Mouse (Mus musculus) embryonic facial prominence, embryonic 15.5 days (tissue): ENCODE data around the gene Mypn. TPM values are rescaled to one million over a fixed set of nuclear protein-coding genes. Genes with fewer than 3 reads are reported as not detected.

Experiments
- ATAC-seq: fragments of 200-750 bp; cut with Nextera tagmentation; 2 replicates; pipeline ENCODE4 v1.8.0; 2017; ENCODE audit warnings: low read depth, moderate TSS enrichment; ENCODE audit not compliant: insufficient number of reproducible peaks, low FRiP score, low TSS enrichment
- H3K27ac ChIP-seq: fragments of 300-500 bp; sonication (generic); replicated peaks from 2 replicates; pipeline ENCODE4 v1.5.1; 2015; ENCODE audit warnings: mild to moderate bottlenecking, inconsistent platforms
- H3K27me3 ChIP-seq: fragments of 300-500 bp; sonication (generic); 2 replicates; pipeline ENCODE4 v1.6.1; 2015; ENCODE audit warnings: inconsistent platforms
- H3K36me3 ChIP-seq: fragments of 300-500 bp; sonication (generic); 2 replicates; pipeline ENCODE4 v1.6.1; 2015; ENCODE audit warnings: mild to moderate bottlenecking, inconsistent platforms
- H3K4me1 ChIP-seq: fragments of 300-500 bp; sonication (generic); 2 replicates; pipeline ENCODE4 v1.6.1; 2015; ENCODE audit warnings: inconsistent platforms
- H3K4me2 ChIP-seq: fragments of 300-500 bp; sonication (generic); replicated peaks from 2 replicates; pipeline ENCODE4 v1.6.1; 2015; ENCODE audit warnings: mild to moderate bottlenecking, inconsistent platforms
- H3K4me3 ChIP-seq: fragments of 300-500 bp; sonication (generic); replicated peaks from 2 replicates; pipeline ENCODE4 v1.5.1; 2015; ENCODE audit warnings: mild to moderate bottlenecking, inconsistent platforms
- H3K9ac ChIP-seq: fragments of 300-500 bp; sonication (generic); 2 replicates; pipeline ENCODE4 v1.6.1; 2015; ENCODE audit warnings: inconsistent platforms
- H3K9me3 ChIP-seq: fragments of 300-500 bp; sonication (generic); replicated peaks from 2 replicates; pipeline ENCODE4 v1.6.1; 2016; ENCODE audit warnings: inconsistent platforms
- WGBS: fragments of 180-500 bp; shearing (Covaris S2); methylation state at CpG from one replicate; pipeline ENCODE4 v1.1.7; 2015; 5-methylcytosine and 5-hydroxymethylcytosine counted together
- polyA plus RNA-seq: library from polyadenylated mRNA; unstranded; fragments of >200 nt; fragmentation: Nextera tagmentation; extraction: Ambion mirVana; gene quantifications from 2 replicates; pipeline ENCODE4 v1.2.1, GENCODE M21; 2015

The Mypn gene
- polyA plus RNA-seq, 1 experiment from 2014 or later: 4.1 TPM

DNA sequence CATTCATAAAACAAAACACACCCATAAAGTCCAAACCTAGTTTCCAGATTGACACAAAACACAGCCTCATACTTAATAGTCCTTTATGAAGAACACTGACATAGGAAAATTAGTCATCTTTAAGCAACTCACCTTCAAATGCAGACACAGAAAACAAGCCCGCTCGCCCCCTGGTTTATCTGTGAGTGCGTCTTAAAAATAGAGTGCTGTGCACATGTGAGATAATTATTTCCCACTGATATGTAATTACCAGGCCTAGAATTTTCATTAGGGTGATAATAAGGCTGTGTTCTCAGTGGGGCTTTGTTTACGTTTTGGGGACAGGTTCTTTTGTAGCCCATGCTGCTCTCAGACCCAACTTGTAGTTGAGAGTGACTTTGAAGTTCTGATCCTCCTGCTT is 4.7 kb downstream of the Mypn start:
- Histone ChIP-seq H3K27ac (no peak overlapping the region), H3K9me3 (no peaks in the 10 kb centered on the region), H3K27me3 (no peaks in the 10 kb centered on the region), H3K36me3 (no peaks in the 10 kb centered on the region), H3K4me2 (no peak overlapping the region), H3K4me1 (no peaks in the 10 kb centered on the region), H3K4me3 (no peak overlapping the region), H3K9ac (no peak overlapping the region)
- no peak for ATAC-seq
- 81% methylated on average over 4 of the region's 4 CpGs for WGBS

- H3K27ac ChIP-seq: no peak overlapping the region
- no peaks in the 10 kb centered on the region for H3K9me3 ChIP-seq
- no peak overlapping the region for H3K4me3 ChIP-seq
- ATAC-seq: no peak
- no peaks in the 10 kb centered on the region for H3K4me1 ChIP-seq
- WGBS: 82% methylated on average over 14 of the region's 14 CpGs
- H3K27me3 ChIP-seq: no peaks in the 10 kb centered on the region
- no peaks in the 10 kb centered on the region for H3K36me3 ChIP-seq
- H3K9ac ChIP-seq: no peak overlapping the region
- H3K4me2 ChIP-seq: no peak overlapping the region
These were observed 11.0 kb downstream of the Mypn start for GRCm38 (mm10) chr10:63192736-63193135.

GRCm38 (mm10) chr10:63192276-63192675 is 11.5 kb downstream of the Mypn start:
- ATAC-seq: no peak
- H3K4me2 ChIP-seq: no peak overlapping the region
- WGBS: 65% methylated on average over 18 of the region's 18 CpGs

GRCm38 (mm10) chr10:63184451-63184850 is 19.3 kb downstream of the Mypn start:
- WGBS: 67% methylated on average over 4 of the region's 4 CpGs
- H3K4me1 ChIP-seq: no peaks in the 10 kb centered on the region
- no peak for ATAC-seq

More at GRCm38 (mm10) chr10:63192276-63192675, 11.5 kb downstream of the Mypn start:
- Histone ChIP-seq H3K4me1 (no peaks in the 10 kb centered on the region), H3K36me3 (no peaks in the 10 kb centered on the region), H3K9me3 (no peaks in the 10 kb centered on the region), H3K27ac (no peak overlapping the region), H3K27me3 (no peaks in the 10 kb centered on the region), H3K9ac (no peak overlapping the region), H3K4me3 (no peak overlapping the region)

GRCm38 (mm10) chr10:63182177-63182768 is 21.5 kb downstream of the Mypn start:
- Histone ChIP-seq H3K9ac (no peak overlapping the region), H3K9me3 (no peaks in the 10 kb centered on the region), H3K4me2 (no peak overlapping the region), H3K27ac (no peak overlapping the region), H3K4me3 (no peak overlapping the region), H3K27me3 (no peaks in the 10 kb centered on the region), H3K4me1 (peaks cover 4% of the 10 kb centered on the region; the same call in 1 of the 2 replicates), H3K36me3 (no peaks in the 10 kb centered on the region)
- 73% methylated on average over 5 of the region's 5 CpGs for WGBS
- ATAC-seq: no peak

More at GRCm38 (mm10) chr10:63184451-63184850, 19.3 kb downstream of the Mypn start:
- no peak overlapping the region for H3K4me2 ChIP-seq
- no peak overlapping the region for H3K4me3 ChIP-seq
- no peak overlapping the region for H3K27ac ChIP-seq
- no peaks in the 10 kb centered on the region for H3K36me3 ChIP-seq
- no peaks in the 10 kb centered on the region for H3K27me3 ChIP-seq
- no peak overlapping the region for H3K9ac ChIP-seq
- no peaks in the 10 kb centered on the region for H3K9me3 ChIP-seq

DNA sequence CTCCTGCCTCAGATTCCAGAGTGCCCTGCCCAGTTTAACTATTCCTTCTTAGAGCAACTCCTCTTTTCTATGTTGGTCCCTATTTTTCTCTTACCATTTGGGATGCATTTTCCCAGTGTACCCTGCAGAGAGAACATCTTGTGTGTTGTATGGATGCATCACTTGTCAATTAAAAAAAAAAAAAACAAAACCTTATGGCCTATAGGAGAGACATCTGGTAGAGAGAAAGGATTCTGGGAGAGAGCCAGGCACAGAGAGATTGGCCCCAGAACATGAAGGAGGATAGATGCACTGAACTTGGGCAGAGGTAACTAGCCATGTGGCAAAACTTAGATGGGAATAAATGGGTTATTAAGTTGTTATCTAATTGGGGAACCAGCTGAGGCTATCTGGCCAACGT is 22.6 kb downstream of the Mypn start:
- no peak overlapping the region for H3K9ac ChIP-seq

DNA sequence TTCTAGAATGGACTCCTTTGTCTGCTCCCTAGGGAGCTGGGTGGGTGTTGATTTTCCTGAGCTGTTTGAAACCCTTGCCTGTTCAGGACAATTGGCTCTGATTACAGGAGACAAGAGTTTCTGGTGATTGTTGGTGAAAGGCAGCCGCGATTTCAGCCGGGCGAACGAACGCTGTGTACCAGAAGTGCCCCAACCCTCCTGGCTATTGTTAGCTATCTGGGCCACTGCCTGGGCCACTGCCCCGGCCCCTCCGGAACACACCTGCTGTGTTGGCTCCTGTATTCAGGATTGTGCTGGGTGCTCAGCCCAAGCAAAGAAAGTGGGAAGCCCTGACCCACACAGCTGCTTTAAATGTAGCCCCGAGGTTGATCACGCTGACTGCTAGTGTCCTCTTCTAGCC is 24.2 kb downstream of the Mypn start:
- H3K9me3 ChIP-seq: no peaks in the 10 kb centered on the region
- H3K4me3 ChIP-seq: no peak overlapping the region
- H3K27me3 ChIP-seq: no peaks in the 10 kb centered on the region
- no peak for ATAC-seq
- H3K36me3 ChIP-seq: no peaks in the 10 kb centered on the region
- no peak overlapping the region for H3K27ac ChIP-seq
- H3K9ac ChIP-seq: no peak overlapping the region
- no peak overlapping the region for H3K4me2 ChIP-seq
- H3K4me1 ChIP-seq: peaks cover 4% of the 10 kb centered on the region; the same call in 1 of the 2 replicates
- 68% methylated on average over 10 of the region's 10 CpGs for WGBS

More for the DNA sequence above, 22.6 kb downstream of the Mypn start:
- ATAC-seq: no peak
- Histone ChIP-seq H3K9me3 (no peaks in the 10 kb centered on the region), H3K36me3 (no peaks in the 10 kb centered on the region), H3K4me3 (no peak overlapping the region), H3K27ac (no peak overlapping the region), H3K27me3 (no peaks in the 10 kb centered on the region), H3K4me1 (peaks cover 4% of the 10 kb centered on the region; the same call in 1 of the 2 replicates), H3K4me2 (no peak overlapping the region)
- 62% methylated on average over 1 of the region's 1 CpGs for WGBS

GRCm38 (mm10) chr10:63178318-63178717 is 25.4 kb downstream of the Mypn start:
- 88% methylated on average over 2 of the region's 2 CpGs for WGBS
- ATAC-seq: no peak
- Histone ChIP-seq H3K27me3 (no peaks in the 10 kb centered on the region), H3K27ac (no peak overlapping the region), H3K4me2 (no peak overlapping the region), H3K4me3 (no peak overlapping the region), H3K4me1 (peaks cover 4% of the 10 kb centered on the region; the same call in 1 of the 2 replicates), H3K36me3 (no peaks in the 10 kb centered on the region), H3K9me3 (no peaks in the 10 kb centered on the region), H3K9ac (no peak overlapping the region)

- no peak overlapping the region for H3K4me3 ChIP-seq
- no peaks in the 10 kb centered on the region for H3K27me3 ChIP-seq
- no peak overlapping the region for H3K9ac ChIP-seq
- 67% methylated on average over 21 of the region's 21 CpGs for WGBS
- H3K36me3 ChIP-seq: no peaks in the 10 kb centered on the region
- no peak overlapping the region for H3K27ac ChIP-seq
- peaks cover 4% of the 10 kb centered on the region; the same call in 1 of the 2 replicates for H3K4me1 ChIP-seq
- H3K4me2 ChIP-seq: peak overlapping the region; percentile 35; the same call in 1 of the 2 replicates
- H3K9me3 ChIP-seq: no peaks in the 10 kb centered on the region
- no peak for ATAC-seq
These were observed 26.2 kb downstream of the Mypn start for GRCm38 (mm10) chr10:63177286-63178140.

DNA sequence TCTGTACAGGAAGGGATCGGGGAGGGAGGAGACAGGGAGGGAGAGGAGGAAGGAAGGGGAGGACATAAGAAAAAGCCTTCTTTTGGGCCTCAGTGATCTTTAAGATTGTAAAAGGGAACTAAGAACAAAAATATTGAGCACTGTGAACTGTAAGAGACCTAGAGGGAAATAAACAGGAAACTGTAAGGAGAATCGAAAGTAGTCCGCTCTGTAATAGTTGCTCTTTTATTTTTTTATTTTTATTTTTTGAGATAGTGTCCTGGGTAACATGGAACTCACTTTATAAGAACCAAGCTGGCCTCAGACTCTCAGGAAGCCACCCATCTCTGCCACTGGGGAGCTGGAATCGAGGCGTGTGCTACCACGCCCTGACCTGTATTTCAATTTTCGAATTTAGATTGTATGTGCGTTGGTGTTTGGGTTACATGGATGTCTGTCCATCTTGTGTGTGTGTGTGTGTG is 27.3 kb downstream of the Mypn start:
- Histone ChIP-seq H3K4me1 (peaks cover 4% of the 10 kb centered on the region; the same call in 1 of the 2 replicates), H3K4me3 (no peak overlapping the region), H3K27me3 (no peaks in the 10 kb centered on the region), H3K27ac (no peak overlapping the region), H3K9me3 (no peaks in the 10 kb centered on the region), H3K36me3 (no peaks in the 10 kb centered on the region), H3K4me2 (no peak overlapping the region), H3K9ac (no peak overlapping the region)
- WGBS: 79% methylated on average over 8 of the region's 8 CpGs
- no peak for ATAC-seq

GRCm38 (mm10) chr10:63172089-63172488 is 31.7 kb downstream of the Mypn start:
- Histone ChIP-seq H3K27me3 (no peaks in the 10 kb centered on the region), H3K4me2 (no peak overlapping the region), H3K4me3 (no peak overlapping the region), H3K36me3 (no peaks in the 10 kb centered on the region), H3K9ac (no peak overlapping the region), H3K9me3 (no peaks in the 10 kb centered on the region), H3K27ac (no peak overlapping the region), H3K4me1 (no peaks in the 10 kb centered on the region)
- 70% methylated on average over 3 of the region's 3 CpGs for WGBS
- ATAC-seq: no peak
